Mouse (Mus musculus) bone marrow, adult 2 months (tissue): Measurements from ENCODE around the gene Rap2a.

Experiments used
- CTCF ChIP-seq: fragments of 200-500 bp; IDR thresholded peaks from 2 replicates; pipeline ENCODE4 v1.5.1; 2011; ENCODE audit warnings: low read length, control low read depth; ENCODE audit not compliant: control insufficient read depth, insufficient read depth
- POLR2A ChIP-seq: fragments of 200-500 bp; IDR thresholded peaks from 2 replicates; pipeline ENCODE4 v1.6.1; 2011; ENCODE audit warnings: low read depth, mild to moderate bottlenecking, control low read depth, low read length, borderline replicate concordance; ENCODE audit not compliant: control insufficient read depth

- TF ChIP-seq POLR2A (no peak), CTCF (no peak)
These were observed 37.1 kb downstream of the Rap2a start for GRCm38 (mm10) chr14:120515376-120515775.
